Mouse (Mus musculus) ES-E14 (cell line): ENCODE measurements around the gene Pafah2. TPM values are rescaled to one million over a fixed set of nuclear protein-coding genes. Genes with fewer than 3 reads are reported as not detected.
A peak's percentile ranks its signal among the peaks of the same experiment; 100 is the strongest.

Experiments
- DNase-seq: peaks from one replicate; pipeline ENCODE4 v3.0.0-alpha.2; 2013; ENCODE audit warnings: low read depth, low spot score
- H3K27ac ChIP-seq: 2 replicates; pipeline ENCODE4 v1.5.1; 2012; ENCODE audit warnings: low read depth, mild to moderate bottlenecking, low read length, moderate library complexity, mixed read lengths; ENCODE audit not compliant: poor library complexity, insufficient read depth, severe bottlenecking
- H3K36me3 ChIP-seq: 2 replicates; pipeline ENCODE4 v1.6.1; 2012; ENCODE audit warnings: mild to moderate bottlenecking, low read length, moderate library complexity, mixed read lengths; ENCODE audit not compliant: control insufficient read depth, poor library complexity, insufficient read depth, severe bottlenecking
- H3K4me1 ChIP-seq, 2 experiments: fragments of 150-350 bp in 1 of 2; sonication (generic) in 1 of 2; 2 replicates each; pipeline ENCODE4 v1.6.1; 2012; ENCODE audit warnings: low read length in 2 of 2, mild to moderate bottlenecking in 1 of 2, mixed read lengths in 1 of 2; ENCODE audit not compliant: control insufficient read depth in 2 of 2, insufficient read depth in 2 of 2, poor library complexity in 1 of 2
- H3K4me3 ChIP-seq, 2 experiments: fragments of 150-350 bp in 1 of 2; sonication (generic) in 1 of 2; 2 replicates each; pipeline ENCODE4 v1.5.1; 2012; ENCODE audit warnings: low read length in 2 of 2, low read depth in 1 of 2, mild to moderate bottlenecking in 1 of 2, mixed read lengths in 1 of 2; ENCODE audit not compliant: insufficient read depth in 1 of 2, poor library complexity in 1 of 2, severe bottlenecking in 1 of 2
- H3K9ac ChIP-seq: 2 replicates; pipeline ENCODE4 v1.6.1; 2012; ENCODE audit warnings: low read depth, mild to moderate bottlenecking, low read length, mixed read lengths; ENCODE audit not compliant: poor library complexity, insufficient read depth, severe bottlenecking
- H3K9me3 ChIP-seq: fragments of 150-350 bp; sonication (generic); 2 replicates; pipeline ENCODE4 v1.6.1; 2012; ENCODE audit warnings: low read depth, mild to moderate bottlenecking, low read length; ENCODE audit not compliant: control insufficient read depth, insufficient read depth
- CHD2 ChIP-seq: IDR thresholded peaks from 2 replicates; pipeline ENCODE4 v1.6.1; 2014; ENCODE audit warnings: mild to moderate bottlenecking, low read depth, low read length, inconsistent platforms
- HCFC1 ChIP-seq: IDR thresholded peaks from 2 replicates; pipeline ENCODE4 v1.6.1; 2012; ENCODE audit warnings: low read length, inconsistent platforms, borderline replicate concordance; ENCODE audit not compliant: insufficient read depth
- MAFK ChIP-seq: IDR thresholded peaks from 2 replicates; pipeline ENCODE4 v1.6.1; 2014; ENCODE audit warnings: mild to moderate bottlenecking, low read depth, low read length, inconsistent platforms; ENCODE audit not compliant: insufficient read depth
- ZC3H11A ChIP-seq: IDR thresholded peaks from 2 replicates; pipeline ENCODE4 v1.6.1; 2012; ENCODE audit warnings: low read depth, mild to moderate bottlenecking, inconsistent platforms, low read length, borderline replicate concordance
- ZNF384 ChIP-seq: IDR thresholded peaks from 2 replicates; pipeline ENCODE4 v1.6.1; 2012; ENCODE audit warnings: low read depth, low read length, inconsistent platforms
- in situ Hi-C, 2 experiments: fragments of 600-800 bp; cut with MboI; formaldehyde crosslinking; loops; one replicate each; pipeline ENCODE4 v1.15.1; 2025; ENCODE audit warnings: low sequenced_read_pairs in 2 of 2, inconsistent platforms in 1 of 2; ENCODE audit not compliant: unreplicated experiment in 2 of 2
- total RNA-seq: library from RNA; depleted of rRNA; stranded (reverse); fragments of 300-350 nt; gene quantifications from 2 replicates; pipeline ENCODE4 v1.2.3, GENCODE M21; 2012

Gene Pafah2
- total RNA-seq, 1 experiment: 15.8 TPM

DNA sequence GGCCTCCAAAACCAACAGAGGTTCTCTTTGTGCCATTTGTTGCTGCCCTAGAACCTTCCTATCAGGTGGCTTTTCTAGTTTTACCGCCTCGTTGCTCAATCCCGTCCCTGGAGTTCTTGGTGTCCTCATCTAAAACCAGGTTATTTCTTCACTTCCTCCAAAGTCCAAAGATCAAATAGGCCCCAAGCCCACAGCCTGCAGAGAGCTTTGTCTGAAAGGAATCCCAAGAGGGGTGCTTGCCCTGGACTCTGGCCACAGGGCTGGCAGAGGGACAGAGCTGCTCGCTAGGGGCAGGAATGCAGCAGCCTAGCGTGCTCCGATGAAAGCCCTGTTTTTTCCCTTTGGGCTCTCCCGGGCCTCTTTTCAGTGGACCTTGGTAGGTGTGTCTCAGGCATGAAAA, 1.0 kb downstream of the Pafah2 start:
- no peak overlapping the region for H3K4me3 ChIP-seq
- no peak for DNase-seq
- no peak for TF ChIP-seq ZC3H11A
- TF ChIP-seq ZNF384: no peak
- TF ChIP-seq CHD2: no peak
- no peak for TF ChIP-seq MAFK
- no peak for TF ChIP-seq HCFC1
- H3K9me3 ChIP-seq: no peaks in the 10 kb centered on the region
- no peak overlapping the region for H3K27ac ChIP-seq
- peaks cover 0 to 10% of the 10 kb centered on the region in 2 experiments; a peak in 1 of 4 replicates for H3K4me1 ChIP-seq
- no peak overlapping the region; the same call in 1 of the 2 replicates for H3K9ac ChIP-seq
- in situ Hi-C loops: no loop called here
- H3K36me3 ChIP-seq: no peaks in the 10 kb centered on the region

DNA sequence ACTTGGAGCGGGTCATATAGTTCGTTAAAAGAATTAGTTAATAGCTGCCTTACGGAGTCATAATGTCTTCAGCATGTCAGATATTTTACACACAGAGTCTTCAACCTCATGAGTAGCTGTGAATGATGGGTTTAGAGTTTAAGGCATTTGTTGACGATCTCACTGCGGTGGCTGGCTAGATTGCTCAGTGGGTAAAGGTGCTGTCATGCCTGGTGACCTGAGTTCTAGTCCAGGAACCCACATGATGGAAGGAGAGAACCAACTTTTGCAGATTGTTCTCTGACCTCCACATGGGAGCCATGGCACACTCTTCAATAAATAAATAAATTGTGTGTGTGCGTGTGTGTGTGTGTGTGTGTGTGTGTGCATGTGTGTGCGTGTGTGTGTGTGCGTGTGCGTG, 1.6 kb downstream of the Pafah2 start:
- no peak overlapping the region for H3K4me3 ChIP-seq
- peaks cover 0 to 11% of the 10 kb centered on the region in 2 experiments; a peak in 2 of 4 replicates for H3K4me1 ChIP-seq
- H3K9me3 ChIP-seq: no peaks in the 10 kb centered on the region
- H3K36me3 ChIP-seq: no peaks in the 10 kb centered on the region
- H3K27ac ChIP-seq: no peak overlapping the region
- H3K9ac ChIP-seq: no peak overlapping the region
- no peak for DNase-seq
- in situ Hi-C loops: no loop called here
- TF ChIP-seq HCFC1 (no peak), CHD2 (no peak), ZNF384 (no peak), ZC3H11A (no peak)

DNA sequence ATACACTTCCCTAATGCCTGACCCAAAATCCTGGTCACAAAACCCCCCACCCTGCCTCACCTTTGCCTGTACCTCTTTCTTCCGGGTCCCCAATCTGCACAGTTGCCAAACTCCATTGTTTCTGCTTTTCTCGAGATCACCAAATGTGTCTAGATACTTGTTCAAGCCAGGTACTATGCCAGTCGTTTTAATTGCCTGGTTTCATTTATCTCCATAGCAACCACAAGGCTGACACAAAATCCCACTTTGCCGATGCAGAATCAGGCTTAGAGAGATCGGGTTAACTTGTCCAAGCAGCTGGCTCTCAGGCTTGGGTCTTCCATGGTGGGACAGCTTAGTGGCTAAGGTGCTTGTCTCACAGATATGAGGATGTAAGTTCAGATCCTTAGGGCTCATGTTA, 4.1 kb downstream of the Pafah2 start:
- DNase-seq: no peak
- no peak overlapping the region for H3K9ac ChIP-seq
- H3K4me3 ChIP-seq: no peak overlapping the region
- no peak overlapping the region for H3K27ac ChIP-seq
- TF ChIP-seq MAFK (no peak), HCFC1 (no peak), ZNF384 (no peak), ZC3H11A (no peak), CHD2 (no peak)
- H3K36me3 ChIP-seq: no peaks in the 10 kb centered on the region
- no peaks in the 10 kb centered on the region for H3K9me3 ChIP-seq
- peaks cover 0 to 14% of the 10 kb centered on the region in 2 experiments; a peak in 2 of 4 replicates for H3K4me1 ChIP-seq
- in situ Hi-C loops: no loop called here

DNA sequence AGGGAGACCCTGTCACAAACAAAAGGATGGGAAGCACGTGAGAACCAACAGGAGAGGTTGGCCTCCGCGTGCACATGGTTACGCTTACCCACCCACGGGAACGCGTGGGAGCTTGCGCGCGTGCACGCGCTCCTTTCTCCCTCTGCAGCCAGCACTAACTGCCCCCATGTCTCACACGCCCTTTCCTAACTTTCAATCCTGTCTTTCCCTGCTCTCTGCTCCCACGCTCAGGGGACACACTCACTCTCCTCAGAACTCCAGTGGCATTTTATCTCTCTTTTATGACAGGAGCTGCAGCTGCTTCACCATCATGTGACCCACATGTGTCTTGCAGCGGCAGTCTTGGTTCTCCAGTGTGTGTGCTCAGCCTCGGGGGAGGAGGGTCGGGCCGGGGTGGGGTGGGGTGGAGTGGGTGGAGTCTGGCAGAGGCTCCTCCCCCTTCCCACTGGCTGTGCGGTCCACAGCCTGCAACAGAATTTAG, 5.1 kb downstream of the Pafah2 start:
- no peak overlapping the region for H3K27ac ChIP-seq
- H3K36me3 ChIP-seq: no peaks in the 10 kb centered on the region
- H3K9me3 ChIP-seq: no peaks in the 10 kb centered on the region
- peak overlapping the region; percentile 60 to 75 for H3K4me3 ChIP-seq
- no peak for TF ChIP-seq MAFK
- no peak for TF ChIP-seq ZC3H11A
- no peak for TF ChIP-seq HCFC1
- TF ChIP-seq ZNF384: no peak
- no peak for TF ChIP-seq CHD2
- H3K4me1 ChIP-seq: peaks cover 0 to 12% of the 10 kb centered on the region in 2 experiments; a peak in 2 of 4 replicates
- peak overlapping the region; percentile 33 for H3K9ac ChIP-seq
- peak; percentile 55 for DNase-seq
- in situ Hi-C loops: no loop called here

DNA sequence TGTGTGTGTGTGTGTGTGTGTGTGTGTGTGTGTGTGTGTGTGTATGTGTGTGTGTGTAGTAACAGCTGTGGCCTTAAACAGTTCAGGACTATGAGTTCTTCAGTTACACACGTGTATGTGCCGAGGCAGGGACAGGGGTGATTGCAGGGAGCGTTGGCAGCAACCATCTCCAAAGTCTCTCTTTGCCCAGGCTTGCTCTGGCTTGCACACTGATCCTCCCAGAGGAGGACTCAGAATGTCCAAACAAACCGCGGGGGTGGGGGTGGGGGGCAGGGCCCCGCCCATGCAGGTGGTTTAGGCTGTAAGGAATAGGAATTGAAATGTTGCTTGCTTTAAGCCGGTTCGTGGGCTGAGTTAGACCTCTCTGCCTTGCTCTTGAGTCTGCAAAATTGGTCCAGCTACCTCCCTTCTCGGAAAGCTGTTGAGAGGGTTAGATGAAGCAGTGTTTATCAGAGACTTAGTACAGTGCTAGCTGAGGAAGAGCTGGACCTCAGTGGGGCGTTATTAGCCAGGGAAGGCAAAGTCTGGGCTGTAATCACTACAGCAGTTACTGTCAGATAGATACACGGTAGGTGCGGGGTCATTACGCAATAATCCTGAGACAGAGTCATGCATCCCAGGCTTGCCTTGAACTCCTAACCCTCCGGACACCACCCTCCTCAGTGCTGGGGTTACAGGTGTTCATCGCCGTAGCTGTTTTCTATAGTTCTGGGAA, 5.9 kb downstream of the Pafah2 start:
- Histone ChIP-seq H3K4me3 (peak overlapping the region; percentile 19 to 48), H3K9ac (peak overlapping the region; percentile 46; the same call in 1 of the 2 replicates), H3K27ac (peak overlapping the region; percentile 70; the same call in 1 of the 2 replicates), H3K4me1 (peaks cover 0 to 12% of the 10 kb centered on the region in 2 experiments; a peak in 2 of 4 replicates), H3K9me3 (no peaks in the 10 kb centered on the region), H3K36me3 (no peaks in the 10 kb centered on the region)
- in situ Hi-C loops: no loop called here
- DNase-seq: no peak
- no peak for TF ChIP-seq ZNF384
- TF ChIP-seq ZC3H11A: no peak
- TF ChIP-seq CHD2: no peak
- no peak for TF ChIP-seq HCFC1
